Mouse (Mus musculus) embryo, embryonic 11.5 days (tissue): ENCODE measurements around the gene Eef1akmt2.
A peak's percentile ranks its signal among the peaks of the same experiment; 100 is the strongest.

Experiments
- DNase-seq: peaks from one replicate; pipeline ENCODE4 v3.0.0-alpha.2; 2012; ENCODE audit warnings: low read depth, low spot score

Gene Eef1akmt2

GRCm38 (mm10) chr7:132866316-132866715 is 13.8 kb upstream of the Eef1akmt2 start:
- no peak for DNase-seq

- peak; percentile 77 for DNase-seq
Observed at GRCm38 (mm10) chr7:132859042-132859958, 6.8 kb upstream of the Eef1akmt2 start, which contains the start of gene Abraxas2. TSS of gene Abraxas2 (plus strand) at chr7:132859225.

GRCm38 (mm10) chr7:132858043-132858608 is 5.7 kb upstream of the Eef1akmt2 start:
- DNase-seq = no peak

- no peak for DNase-seq
Observed at GRCm38 (mm10) chr7:132856083-132856482, 3.6 kb upstream of the Eef1akmt2 start.

GRCm38 (mm10) chr7:132853946-132854345 is 1.5 kb upstream of the Eef1akmt2 start:
- DNase-seq = no peak

- DNase-seq = no peak
Observed at GRCm38 (mm10) chr7:132853361-132853760, 888 bp upstream of the Eef1akmt2 start.

GRCm38 (mm10) chr7:132843152-132843551 is 9.3 kb downstream of the Eef1akmt2 start:
- DNase-seq = no peak

- DNase-seq = no peak
Observed at GRCm38 (mm10) chr7:132842455-132842854, 10.0 kb downstream of the Eef1akmt2 start.

GRCm38 (mm10) chr7:132841287-132841686 is 11.2 kb downstream of the Eef1akmt2 start:
- no peak for DNase-seq

- no peak for DNase-seq
Observed at GRCm38 (mm10) chr7:132830955-132831354, 21.5 kb downstream of the Eef1akmt2 start.

- no peak for DNase-seq
Observed at GRCm38 (mm10) chr7:132824346-132825022, 28.0 kb downstream of the Eef1akmt2 start.

GRCm38 (mm10) chr7:132823832-132824231 is 28.6 kb downstream of the Eef1akmt2 start:
- no peak for DNase-seq

- no peak for DNase-seq
Observed at GRCm38 (mm10) chr7:132820692-132821091, 31.8 kb downstream of the Eef1akmt2 start.

GRCm38 (mm10) chr7:132817056-132817455 is 35.4 kb downstream of the Eef1akmt2 start:
- DNase-seq = no peak

GRCm38 (mm10) chr7:132816528-132816927 is 35.9 kb downstream of the Eef1akmt2 start:
- DNase-seq = no peak

GRCm38 (mm10) chr7:132815081-132815480 is 37.4 kb downstream of the Eef1akmt2 start:
- DNase-seq = no peak

- no peak for DNase-seq
Observed at GRCm38 (mm10) chr7:132814089-132814450, 38.4 kb downstream of the Eef1akmt2 start.

GRCm38 (mm10) chr7:132813416-132814088 is 38.9 kb downstream of the Eef1akmt2 start, which contains the start of gene Fam53b:
TSS of gene Fam53b (minus strand) at chr7:132813886.
- peak; percentile 53 for DNase-seq

- no peak for DNase-seq
Observed at GRCm38 (mm10) chr7:132812619-132813415, 39.7 kb downstream of the Eef1akmt2 start.

- DNase-seq = no peak
Observed at GRCm38 (mm10) chr7:132811716-132812618, 40.5 kb downstream of the Eef1akmt2 start.
